Mouse (Mus musculus) thymus, adult 2 months (tissue): ENCODE measurements around the gene Rnf138rt1. TPM values are rescaled to one million over a fixed set of nuclear protein-coding genes. Genes with fewer than 3 reads are reported as not detected.

Source experiments
- DNase-seq: peaks from one replicate; pipeline ENCODE4 v3.0.0; 2021
- H3K27ac ChIP-seq: fragments of 200-500 bp; 2 replicates; pipeline ENCODE4 v1.5.1; 2012; ENCODE audit warnings: low read length, control low read depth; ENCODE audit not compliant: control insufficient read depth, insufficient read depth
- H3K27me3 ChIP-seq: fragments of 200-500 bp; 2 replicates; pipeline ENCODE4 v1.6.1; 2012; ENCODE audit warnings: mild to moderate bottlenecking, low read length, moderate library complexity, mixed read lengths; ENCODE audit not compliant: control insufficient read depth, insufficient read depth
- H3K36me3 ChIP-seq: fragments of 200-500 bp; 2 replicates; pipeline ENCODE4 v1.6.1; 2012; ENCODE audit warnings: mild to moderate bottlenecking, low read length, moderate library complexity; ENCODE audit not compliant: control insufficient read depth, insufficient read depth
- H3K4me1 ChIP-seq: fragments of 200-500 bp; replicated peaks from 2 replicates; pipeline ENCODE4 v1.6.1; 2012; ENCODE audit warnings: low read length; ENCODE audit not compliant: control insufficient read depth, insufficient read depth
- H3K4me3 ChIP-seq: fragments of 200-500 bp; 2 replicates; pipeline ENCODE4 v1.5.1; 2012; ENCODE audit warnings: mild to moderate bottlenecking, low read length, control low read depth, moderate library complexity; ENCODE audit not compliant: control insufficient read depth, insufficient read depth
- CTCF ChIP-seq: fragments of 200-500 bp; IDR thresholded peaks from 2 replicates; pipeline ENCODE4 v1.5.1; 2012; ENCODE audit warnings: mild to moderate bottlenecking, control low read depth, low read length, moderate library complexity, borderline replicate concordance; ENCODE audit not compliant: control insufficient read depth, poor library complexity, insufficient read depth; ENCODE audit errors: extremely low read depth
- POLR2A ChIP-seq: fragments of 200-500 bp; IDR thresholded peaks from 2 replicates; pipeline ENCODE4 v1.6.1; 2012; ENCODE audit warnings: mild to moderate bottlenecking, low read length, control low read depth, moderate library complexity; ENCODE audit not compliant: control insufficient read depth, poor library complexity, insufficient read depth; ENCODE audit errors: extremely low read depth
- WGBS: fragments of 180-500 bp; shearing (Covaris S2); methylation state at CpG from one replicate; pipeline ENCODE4 v1.1.7; 2018; 5-methylcytosine and 5-hydroxymethylcytosine counted together
- polyA plus RNA-seq: library from polyadenylated mRNA; depleted of rRNA; stranded (reverse); fragments of >200 nt; gene quantifications from 2 replicates; pipeline ENCODE4 v1.2.3, GENCODE M21; 2012; rRNA removed

The Rnf138rt1 gene
- not detected in 2 replicates for polyA plus RNA-seq

GRCm38 (mm10) chrX:163760617-163761434, at the start of gene Rnf138rt1:
Gene Rnf138rt1, minus strand, starts transcription at chrX:163761329.
- no peaks in the 10 kb centered on the region for H3K36me3 ChIP-seq
- no peaks in the 10 kb centered on the region for H3K4me1 ChIP-seq
- no peak for TF ChIP-seq POLR2A
- TF ChIP-seq CTCF, result no peak
- H3K27me3 ChIP-seq, result no peaks in the 10 kb centered on the region; the same call in 1 of the 2 replicates
- H3K27ac ChIP-seq, result no peak within 1 kb of the TSS
- 7% methylated on average over 39 of the region's 42 CpGs for WGBS
- no peak for DNase-seq
- no peak within 1 kb of the TSS for H3K4me3 ChIP-seq

- TF ChIP-seq POLR2A, result no peak
- TF ChIP-seq CTCF, result no peak
- Histone ChIP-seq H3K36me3 (no peaks in the 10 kb centered on the region), H3K27me3 (no peaks in the 10 kb centered on the region), H3K27ac (no peak overlapping the region), H3K4me3 (no peak overlapping the region), H3K4me1 (no peaks in the 10 kb centered on the region)
- DNase-seq, result no peak
- WGBS, result 75% methylated on average over 1 of the region's 1 CpGs
Observed at GRCm38 (mm10) chrX:163807270-163807669, 46.1 kb upstream of the Rnf138rt1 start.

GRCm38 (mm10) chrX:163766290-163766689, 5.2 kb upstream of the Rnf138rt1 start:
- 85% methylated on average over 3 of the region's 3 CpGs for WGBS
- H3K27ac ChIP-seq, result no peak overlapping the region
- no peaks in the 10 kb centered on the region for H3K4me1 ChIP-seq
- no peaks in the 10 kb centered on the region for H3K27me3 ChIP-seq
- no peaks in the 10 kb centered on the region for H3K36me3 ChIP-seq
- TF ChIP-seq CTCF, result no peak
- TF ChIP-seq POLR2A, result no peak
- no peak for DNase-seq
- H3K4me3 ChIP-seq, result no peak overlapping the region

GRCm38 (mm10) chrX:163761435-163761828, 303 bp upstream of the Rnf138rt1 start:
- no peak for TF ChIP-seq CTCF
- no peaks in the 10 kb centered on the region; the same call in 1 of the 2 replicates for H3K27me3 ChIP-seq
- H3K27ac ChIP-seq, result no peak overlapping the region
- no peak for DNase-seq
- no peak overlapping the region for H3K4me3 ChIP-seq
- no peaks in the 10 kb centered on the region for H3K36me3 ChIP-seq
- 42% methylated on average over 10 of the region's 10 CpGs for WGBS
- no peaks in the 10 kb centered on the region for H3K4me1 ChIP-seq

GRCm38 (mm10) chrX:163745996-163746395, 15.1 kb downstream of the Rnf138rt1 start:
- WGBS, result 90% methylated on average over 6 of the region's 6 CpGs
- DNase-seq, result no peak
- Histone ChIP-seq H3K27me3 (no peaks in the 10 kb centered on the region), H3K4me3 (no peak overlapping the region), H3K27ac (no peak overlapping the region), H3K4me1 (no peaks in the 10 kb centered on the region), H3K36me3 (no peaks in the 10 kb centered on the region)
- TF ChIP-seq CTCF, result no peak
- no peak for TF ChIP-seq POLR2A

- no peak for DNase-seq
- 29% methylated on average over 2 of the region's 2 CpGs for WGBS
- no peak overlapping the region for H3K4me3 ChIP-seq
- no peaks in the 10 kb centered on the region for H3K4me1 ChIP-seq
- H3K36me3 ChIP-seq, result no peaks in the 10 kb centered on the region
- no peak overlapping the region for H3K27ac ChIP-seq
- TF ChIP-seq POLR2A, result no peak
- no peak for TF ChIP-seq CTCF
- H3K27me3 ChIP-seq, result no peaks in the 10 kb centered on the region
Observed at GRCm38 (mm10) chrX:163743896-163744295, 17.2 kb downstream of the Rnf138rt1 start.

- no peak for DNase-seq
- Histone ChIP-seq H3K4me1 (no peaks in the 10 kb centered on the region), H3K27ac (no peak overlapping the region), H3K27me3 (no peaks in the 10 kb centered on the region), H3K36me3 (no peaks in the 10 kb centered on the region), H3K4me3 (no peak overlapping the region)
- WGBS, result 50% methylated on average over 1 of the region's 1 CpGs
- TF ChIP-seq POLR2A, result no peak
- no peak for TF ChIP-seq CTCF
Observed at GRCm38 (mm10) chrX:163738904-163739303, 22.2 kb downstream of the Rnf138rt1 start.

GRCm38 (mm10) chrX:163734145-163734544, 27.0 kb downstream of the Rnf138rt1 start:
- no peaks in the 10 kb centered on the region for H3K36me3 ChIP-seq
- no peak overlapping the region for H3K4me3 ChIP-seq
- no peak overlapping the region for H3K27ac ChIP-seq
- TF ChIP-seq POLR2A, result no peak
- no peak for TF ChIP-seq CTCF
- H3K4me1 ChIP-seq, result no peaks in the 10 kb centered on the region
- no peak for DNase-seq
- H3K27me3 ChIP-seq, result no peaks in the 10 kb centered on the region
- 96% methylated on average over 1 of the region's 1 CpGs for WGBS
